Mouse (Mus musculus) embryonic facial prominence, embryonic 13.5 days (tissue): ENCODE measurements around the gene Crygn. TPM values are rescaled to one million over a fixed set of nuclear protein-coding genes. Genes with fewer than 3 reads are reported as not detected.

Experiments
- polyA plus RNA-seq: library from polyadenylated mRNA; unstranded; fragments of >200 nt; fragmentation: Nextera tagmentation; extraction: Ambion mirVana; gene quantifications from 2 replicates; pipeline ENCODE4 v1.2.1, GENCODE M21; 2015

Crygn gene
- polyA plus RNA-seq, 1 experiment from 2014 or later: 1.1 TPM

Other genes starting within 250 kb of the Crygn start
- gene Gbx1, start 230.8 kb downstream of the Crygn start, polyA plus RNA-seq: 0.11 TPM in 1 of 2 replicates, not detected in the other
- 0.56 and 0.63 TPM in 2 replicates for gene Asb10, start 217.0 kb downstream of the Crygn start, polyA plus RNA-seq
- gene 4931409K22Rik, start 201.2 kb downstream of the Crygn start, polyA plus RNA-seq: 0.11 TPM in 1 of 2 replicates, not detected in the other
- gene Abcf2, start 180.5 kb downstream of the Crygn start, polyA plus RNA-seq: 112 and 115 TPM in 2 replicates
- gene Chpf2, start 171.3 kb downstream of the Crygn start, polyA plus RNA-seq: 24.2 and 26.4 TPM in 2 replicates
- gene Smarcd3, start 133.6 kb downstream of the Crygn start, polyA plus RNA-seq: 37.4 and 43.5 TPM in 2 replicates
- gene Nub1, start 72.5 kb downstream of the Crygn start, polyA plus RNA-seq: 30.8 and 33.6 TPM in 2 replicates
- gene Wdr86, start 27.3 kb downstream of the Crygn start, polyA plus RNA-seq: 73.1 and 77.5 TPM in 2 replicates
- 219 and 253 TPM in 2 replicates for gene Rheb, start 84.6 kb upstream of the Crygn start, polyA plus RNA-seq